ENCODE assay signal across 23 mouse cellular contexts in genomic region chr11:27102045-27102444, GRCm38 (mm10).
DNase-seq lines count a peak whose midpoint lies in the region; ATAC-seq and TF ChIP-seq lines count a peak whose summit lies in the region.
"Had no signal": no experiment of that assay in that cellular context is flagged by ENCODE, and none has a peak within 500 bp of the region (broad histone marks: within the 10 kb centered on the region; RNA-seq: fewer than 3 reads in every experiment).

No protein-coding gene starts in this region.

- H3K36me3 ChIP-seq in liver, postnatal 0 days (replicated peaks; ENCODE audit: insufficient read depth, low read length): no peaks in the 10 kb centered on the region
- no peaks in the 10 kb centered on the region for H3K36me3 ChIP-seq in liver, embryonic 12.5 days
- H3K36me3 ChIP-seq: embryonic facial prominence, embryonic 13.5 days; embryonic facial prominence, embryonic 15.5 days; forebrain, embryonic 15.5 days; G1E had no signal

- H3K4me1 ChIP-seq in liver, postnatal 0 days (ENCODE audit: insufficient read depth): no peaks in the 10 kb centered on the region
- H3K4me1 ChIP-seq in liver, embryonic 12.5 days: no peaks in the 10 kb centered on the region
- H3K4me1 ChIP-seq: embryonic facial prominence, embryonic 13.5 days; embryonic facial prominence, embryonic 15.5 days; forebrain, embryonic 13.5 days had no signal

- 0 out of 2 replicates have a peak overlapping the region, but pooled peaks have one; percentile 35 for H3K27ac ChIP-seq in liver, postnatal 0 days (ENCODE audit: low read depth)
- H3K27ac ChIP-seq in liver, embryonic 12.5 days: no peak overlapping the region
- H3K27ac ChIP-seq: embryonic facial prominence, embryonic 13.5 days; embryonic facial prominence, embryonic 15.5 days; forebrain, embryonic 13.5 days; forebrain, embryonic 15.5 days had no signal

- TF ChIP-seq EP300 in liver, postnatal 0 days (IDR thresholded peaks at IDR 0.05; ENCODE audit: low read depth): peak; percentile 78

- no peak for DNase-seq in liver, postnatal 0 days
- no peak for DNase-seq in layer of hippocampus, adult 18-20 months (ENCODE audit: low spot score in 2 of 2)
- no peak for DNase-seq in right cerebral cortex, postnatal 36 days (ENCODE audit: low spot score in 2 of 2)
- DNase-seq: adrenal gland, adult 8-10 months; adrenal gland, postnatal 14 days; adrenal gland, postnatal 36 days; cerebellum, adult 11-12 months; cerebellum, adult 2 months; cerebellum, adult 9-10 months; cerebellum, postnatal 10 days; cerebellum, postnatal 25 days; embryo, embryonic 11 days; forebrain, postnatal 0 days had no signal

- no peak overlapping the region for H3K9ac ChIP-seq in liver, postnatal 0 days (replicated peaks)
- no peak overlapping the region for H3K9ac ChIP-seq in liver, embryonic 12.5 days
- H3K9ac ChIP-seq: embryonic facial prominence, embryonic 13.5 days; embryonic facial prominence, embryonic 15.5 days; forebrain, embryonic 13.5 days; forebrain, embryonic 15.5 days; forebrain, postnatal 0 days had no signal

- no peak overlapping the region for H3K4me3 ChIP-seq in liver, postnatal 0 days (ENCODE audit: low read depth, low read length)
- H3K4me3 ChIP-seq in liver, embryonic 12.5 days: no peak overlapping the region
- H3K4me3 ChIP-seq: embryonic facial prominence, embryonic 13.5 days; embryonic facial prominence, embryonic 15.5 days; erythroblast, embryonic 14.5 days; forebrain, embryonic 13.5 days; forebrain, embryonic 15.5 days had no signal

- WGBS in liver, postnatal 0 days (ENCODE audit: insufficient replicate concordance): 67% methylated on average over 2 of the region's 2 CpGs
- 80% methylated on average over 2 of the region's 2 CpGs for WGBS in liver, embryonic 12.5 days (ENCODE audit: insufficient replicate concordance)

- TF ChIP-seq CTCF in liver, postnatal 0 days (IDR thresholded peaks at IDR 0.05; ENCODE audit: low read depth): no peak

- peak; percentile 72 for ATAC-seq in liver, postnatal 0 days
- ATAC-seq in liver, embryonic 12.5 days: no peak
- ATAC-seq in megakaryocyte, adult 5-6 weeks (ENCODE audit: poor library complexity, severe bottlenecking): peak; percentile 77
- ATAC-seq: activated CD4-positive, CD25-positive, alpha-beta regulatory T cell, adult 4 months; forebrain, embryonic 13.5 days; forebrain, embryonic 15.5 days; forebrain, postnatal 0 days; Patski had no signal

- H3K27me3 ChIP-seq in liver, postnatal 0 days (ENCODE audit: insufficient read depth, low read length): no peaks in the 10 kb centered on the region
- no peaks in the 10 kb centered on the region for H3K27me3 ChIP-seq in liver, embryonic 12.5 days (replicated peaks)
- H3K27me3 ChIP-seq: embryonic facial prominence, embryonic 13.5 days; embryonic facial prominence, embryonic 15.5 days; forebrain, embryonic 13.5 days; forebrain, embryonic 15.5 days; Patski had no signal

- no peak overlapping the region for H3K4me2 ChIP-seq in liver, postnatal 0 days (ENCODE audit: low read depth, low read length)
- H3K4me2 ChIP-seq in liver, embryonic 12.5 days: no peak overlapping the region
- H3K4me2 ChIP-seq: embryonic facial prominence, embryonic 13.5 days; embryonic facial prominence, embryonic 15.5 days; forebrain, embryonic 13.5 days; forebrain, embryonic 15.5 days had no signal

- no peaks in the 10 kb centered on the region for H3K9me3 ChIP-seq in liver, postnatal 0 days (ENCODE audit: low read length)
- H3K9me3 ChIP-seq in liver, embryonic 12.5 days (replicated peaks): no peaks in the 10 kb centered on the region
- H3K9me3 ChIP-seq: embryonic facial prominence, embryonic 13.5 days; embryonic facial prominence, embryonic 15.5 days; forebrain, embryonic 13.5 days; forebrain, embryonic 15.5 days; G1E had no signal
